Mouse (Mus musculus): Measurements from ENCODE around the gene Fscb. TPM values are rescaled to one million over a fixed set of nuclear protein-coding genes. Genes with fewer than 3 reads are reported as not detected.

The Fscb gene
- polyA plus RNA-seq (2014; fragmentation: Nextera tagmentation; extraction: Ambion mirVana): not detected in 2 replicates

GRCm38 (mm10) chr12:64474590-64474989 lies at the start of gene Fscb:
Gene Fscb, minus strand, starts transcription at chr12:64474690.
- no peaks in the 10 kb centered on the region for H3K4me1 ChIP-seq (ENCODE audit: control insufficient read depth, insufficient read depth, low read length)
- no peak within 1 kb of the TSS for H3K4me3 ChIP-seq (ENCODE audit: low read depth, low read length)
- WGBS: 69% methylated on average over 1 of the region's 1 CpGs

GRCm38 (mm10) chr12:64516775-64517174 lies 42.3 kb upstream of the Fscb start:
- no peaks in the 10 kb centered on the region for H3K9me3 ChIP-seq (ENCODE audit: control insufficient read depth, low read depth, low read length)
- no peak overlapping the region for H3K9ac ChIP-seq (replicated peaks; ENCODE audit: low read depth, low read length)
- no peaks in the 10 kb centered on the region for H3K27me3 ChIP-seq (ENCODE audit: control insufficient read depth, insufficient read depth, low read length)
- no peak overlapping the region for H3K4me2 ChIP-seq (replicated peaks; ENCODE audit: low read depth, low read length)
- 59% methylated on average over 2 of the region's 2 CpGs for WGBS
- H3K4me1 ChIP-seq (ENCODE audit: control insufficient read depth, insufficient read depth, low read length): no peaks in the 10 kb centered on the region
- H3K4me3 ChIP-seq (ENCODE audit: low read depth, low read length): no peak overlapping the region
- no peak overlapping the region for H3K27ac ChIP-seq (ENCODE audit: low read length)
- ATAC-seq (ENCODE audit: insufficient number of reproducible peaks, insufficient read depth, low FRiP score, low read depth): no peak
- H3K36me3 ChIP-seq (ENCODE audit: control insufficient read depth, insufficient read depth, low read length): no peaks in the 10 kb centered on the region

More at GRCm38 (mm10) chr12:64474590-64474989, at the start of gene Fscb:
- Histone ChIP-seq H3K9me3 (ENCODE audit: control insufficient read depth, low read depth, low read length) (no peaks in the 10 kb centered on the region), H3K27me3 (ENCODE audit: control insufficient read depth, insufficient read depth, low read length) (no peaks in the 10 kb centered on the region), H3K36me3 (ENCODE audit: control insufficient read depth, insufficient read depth, low read length) (no peaks in the 10 kb centered on the region), H3K4me2 (replicated peaks; ENCODE audit: low read depth, low read length) (no peak within 1 kb of the TSS), H3K27ac (ENCODE audit: low read length) (no peak within 1 kb of the TSS), H3K9ac (replicated peaks; ENCODE audit: low read depth, low read length) (no peak within 1 kb of the TSS)
- no peak for ATAC-seq (ENCODE audit: insufficient number of reproducible peaks, insufficient read depth, low FRiP score, low read depth)

GRCm38 (mm10) chr12:64513439-64513838 lies 38.9 kb upstream of the Fscb start:
- H3K4me2 ChIP-seq (replicated peaks; ENCODE audit: low read depth, low read length): no peak overlapping the region
- no peak overlapping the region for H3K4me3 ChIP-seq (ENCODE audit: low read depth, low read length)
- H3K27me3 ChIP-seq (ENCODE audit: control insufficient read depth, insufficient read depth, low read length): no peaks in the 10 kb centered on the region

GRCm38 (mm10) chr12:64497706-64498105 lies 23.2 kb upstream of the Fscb start:
- Histone ChIP-seq H3K27me3 (ENCODE audit: control insufficient read depth, insufficient read depth, low read length) (no peaks in the 10 kb centered on the region), H3K9ac (replicated peaks; ENCODE audit: low read depth, low read length) (no peak overlapping the region), H3K4me2 (replicated peaks; ENCODE audit: low read depth, low read length) (no peak overlapping the region), H3K9me3 (ENCODE audit: control insufficient read depth, low read depth, low read length) (no peaks in the 10 kb centered on the region), H3K27ac (ENCODE audit: low read length) (no peak overlapping the region), H3K4me3 (ENCODE audit: low read depth, low read length) (no peak overlapping the region), H3K4me1 (ENCODE audit: control insufficient read depth, insufficient read depth, low read length) (no peaks in the 10 kb centered on the region), H3K36me3 (ENCODE audit: control insufficient read depth, insufficient read depth, low read length) (no peaks in the 10 kb centered on the region)
- 70% methylated on average over 5 of the region's 5 CpGs for WGBS
- ATAC-seq (ENCODE audit: insufficient number of reproducible peaks, insufficient read depth, low FRiP score, low read depth): no peak

More at GRCm38 (mm10) chr12:64513439-64513838, 38.9 kb upstream of the Fscb start:
- H3K36me3 ChIP-seq (ENCODE audit: control insufficient read depth, insufficient read depth, low read length): no peaks in the 10 kb centered on the region
- H3K9ac ChIP-seq (replicated peaks; ENCODE audit: low read depth, low read length): no peak overlapping the region
- H3K9me3 ChIP-seq (ENCODE audit: control insufficient read depth, low read depth, low read length): no peaks in the 10 kb centered on the region
- ATAC-seq (ENCODE audit: insufficient number of reproducible peaks, insufficient read depth, low FRiP score, low read depth): no peak
- H3K27ac ChIP-seq (ENCODE audit: low read length): no peak overlapping the region
- H3K4me1 ChIP-seq (ENCODE audit: control insufficient read depth, insufficient read depth, low read length): no peaks in the 10 kb centered on the region
- 92% methylated on average over 1 of the region's 1 CpGs for WGBS

- 64% methylated on average over 1 of the region's 1 CpGs for WGBS
Observed at GRCm38 (mm10) chr12:64473615-64474014, 875 bp downstream of the Fscb start.

GRCm38 (mm10) chr12:64473136-64473535 lies 1.4 kb downstream of the Fscb start:
- no peak for ATAC-seq (ENCODE audit: insufficient number of reproducible peaks, insufficient read depth, low FRiP score, low read depth)
- no peak overlapping the region for H3K9ac ChIP-seq (replicated peaks; ENCODE audit: low read depth, low read length)
- WGBS: 89% methylated on average over 1 of the region's 1 CpGs
- no peaks in the 10 kb centered on the region for H3K4me1 ChIP-seq (ENCODE audit: control insufficient read depth, insufficient read depth, low read length)
- no peaks in the 10 kb centered on the region for H3K27me3 ChIP-seq (ENCODE audit: control insufficient read depth, insufficient read depth, low read length)
- no peak overlapping the region for H3K4me2 ChIP-seq (replicated peaks; ENCODE audit: low read depth, low read length)
- H3K9me3 ChIP-seq (ENCODE audit: control insufficient read depth, low read depth, low read length): no peaks in the 10 kb centered on the region
- H3K27ac ChIP-seq (ENCODE audit: low read length): no peak overlapping the region
- H3K4me3 ChIP-seq (ENCODE audit: low read depth, low read length): no peak overlapping the region
- H3K36me3 ChIP-seq (ENCODE audit: control insufficient read depth, insufficient read depth, low read length): no peaks in the 10 kb centered on the region

More at GRCm38 (mm10) chr12:64473615-64474014, 875 bp downstream of the Fscb start:
- Histone ChIP-seq H3K9me3 (ENCODE audit: control insufficient read depth, low read depth, low read length) (no peaks in the 10 kb centered on the region), H3K36me3 (ENCODE audit: control insufficient read depth, insufficient read depth, low read length) (no peaks in the 10 kb centered on the region), H3K9ac (replicated peaks; ENCODE audit: low read depth, low read length) (no peak overlapping the region), H3K4me2 (replicated peaks; ENCODE audit: low read depth, low read length) (no peak overlapping the region), H3K4me3 (ENCODE audit: low read depth, low read length) (no peak overlapping the region), H3K27ac (ENCODE audit: low read length) (no peak overlapping the region), H3K4me1 (ENCODE audit: control insufficient read depth, insufficient read depth, low read length) (no peaks in the 10 kb centered on the region), H3K27me3 (ENCODE audit: control insufficient read depth, insufficient read depth, low read length) (no peaks in the 10 kb centered on the region)
- ATAC-seq (ENCODE audit: insufficient number of reproducible peaks, insufficient read depth, low FRiP score, low read depth): no peak

- no peaks in the 10 kb centered on the region for H3K9me3 ChIP-seq (ENCODE audit: control insufficient read depth, low read depth, low read length)
- H3K36me3 ChIP-seq (ENCODE audit: control insufficient read depth, insufficient read depth, low read length): no peaks in the 10 kb centered on the region
- H3K27me3 ChIP-seq (ENCODE audit: control insufficient read depth, insufficient read depth, low read length): no peaks in the 10 kb centered on the region
- no peak overlapping the region for H3K9ac ChIP-seq (replicated peaks; ENCODE audit: low read depth, low read length)
- H3K4me1 ChIP-seq (ENCODE audit: control insufficient read depth, insufficient read depth, low read length): no peaks in the 10 kb centered on the region
- no peak overlapping the region for H3K27ac ChIP-seq (ENCODE audit: low read length)
- no peak overlapping the region for H3K4me3 ChIP-seq (ENCODE audit: low read depth, low read length)
- no peak overlapping the region for H3K4me2 ChIP-seq (replicated peaks; ENCODE audit: low read depth, low read length)
- ATAC-seq (ENCODE audit: insufficient number of reproducible peaks, insufficient read depth, low FRiP score, low read depth): no peak
Observed at GRCm38 (mm10) chr12:64455228-64455627, 19.3 kb downstream of the Fscb start.

- Histone ChIP-seq H3K4me1 (ENCODE audit: control insufficient read depth, insufficient read depth, low read length) (no peaks in the 10 kb centered on the region), H3K27ac (ENCODE audit: low read length) (no peak overlapping the region), H3K4me2 (replicated peaks; ENCODE audit: low read depth, low read length) (no peak overlapping the region), H3K36me3 (ENCODE audit: control insufficient read depth, insufficient read depth, low read length) (no peaks in the 10 kb centered on the region), H3K27me3 (ENCODE audit: control insufficient read depth, insufficient read depth, low read length) (no peaks in the 10 kb centered on the region), H3K9me3 (ENCODE audit: control insufficient read depth, low read depth, low read length) (no peaks in the 10 kb centered on the region), H3K9ac (replicated peaks; ENCODE audit: low read depth, low read length) (no peak overlapping the region), H3K4me3 (ENCODE audit: low read depth, low read length) (no peak overlapping the region)
- ATAC-seq (ENCODE audit: insufficient number of reproducible peaks, insufficient read depth, low FRiP score, low read depth): no peak
- WGBS: 56% methylated on average over 9 of the region's 9 CpGs
Observed at GRCm38 (mm10) chr12:64449911-64450310, 24.6 kb downstream of the Fscb start.

GRCm38 (mm10) chr12:64436675-64437074 lies 37.8 kb downstream of the Fscb start:
- H3K4me2 ChIP-seq (replicated peaks; ENCODE audit: low read depth, low read length): no peak overlapping the region
- H3K9ac ChIP-seq (replicated peaks; ENCODE audit: low read depth, low read length): no peak overlapping the region
- H3K27me3 ChIP-seq (ENCODE audit: control insufficient read depth, insufficient read depth, low read length): no peaks in the 10 kb centered on the region
- H3K36me3 ChIP-seq (ENCODE audit: control insufficient read depth, insufficient read depth, low read length): no peaks in the 10 kb centered on the region
- WGBS: 35% methylated on average over 2 of the region's 2 CpGs
- no peak overlapping the region for H3K4me3 ChIP-seq (ENCODE audit: low read depth, low read length)
- H3K27ac ChIP-seq (ENCODE audit: low read length): no peak overlapping the region
- H3K9me3 ChIP-seq (ENCODE audit: control insufficient read depth, low read depth, low read length): no peaks in the 10 kb centered on the region
- ATAC-seq (ENCODE audit: insufficient number of reproducible peaks, insufficient read depth, low FRiP score, low read depth): no peak
- H3K4me1 ChIP-seq (ENCODE audit: control insufficient read depth, insufficient read depth, low read length): no peaks in the 10 kb centered on the region

Measured in stomach, embryonic 14.5 days (tissue).